Mouse (Mus musculus): ENCODE results near the gene Vash1. TPM values are rescaled to one million over a fixed set of nuclear protein-coding genes. Genes with fewer than 3 reads are reported as not detected.

The Vash1 gene
- polyA plus RNA-seq (2014; fragmentation: Illumina TruSeq; extraction: RNeasy Lipid Tissue Mini Kit (QIAGEN cat#74804)) = 0.34 TPM

DNA sequence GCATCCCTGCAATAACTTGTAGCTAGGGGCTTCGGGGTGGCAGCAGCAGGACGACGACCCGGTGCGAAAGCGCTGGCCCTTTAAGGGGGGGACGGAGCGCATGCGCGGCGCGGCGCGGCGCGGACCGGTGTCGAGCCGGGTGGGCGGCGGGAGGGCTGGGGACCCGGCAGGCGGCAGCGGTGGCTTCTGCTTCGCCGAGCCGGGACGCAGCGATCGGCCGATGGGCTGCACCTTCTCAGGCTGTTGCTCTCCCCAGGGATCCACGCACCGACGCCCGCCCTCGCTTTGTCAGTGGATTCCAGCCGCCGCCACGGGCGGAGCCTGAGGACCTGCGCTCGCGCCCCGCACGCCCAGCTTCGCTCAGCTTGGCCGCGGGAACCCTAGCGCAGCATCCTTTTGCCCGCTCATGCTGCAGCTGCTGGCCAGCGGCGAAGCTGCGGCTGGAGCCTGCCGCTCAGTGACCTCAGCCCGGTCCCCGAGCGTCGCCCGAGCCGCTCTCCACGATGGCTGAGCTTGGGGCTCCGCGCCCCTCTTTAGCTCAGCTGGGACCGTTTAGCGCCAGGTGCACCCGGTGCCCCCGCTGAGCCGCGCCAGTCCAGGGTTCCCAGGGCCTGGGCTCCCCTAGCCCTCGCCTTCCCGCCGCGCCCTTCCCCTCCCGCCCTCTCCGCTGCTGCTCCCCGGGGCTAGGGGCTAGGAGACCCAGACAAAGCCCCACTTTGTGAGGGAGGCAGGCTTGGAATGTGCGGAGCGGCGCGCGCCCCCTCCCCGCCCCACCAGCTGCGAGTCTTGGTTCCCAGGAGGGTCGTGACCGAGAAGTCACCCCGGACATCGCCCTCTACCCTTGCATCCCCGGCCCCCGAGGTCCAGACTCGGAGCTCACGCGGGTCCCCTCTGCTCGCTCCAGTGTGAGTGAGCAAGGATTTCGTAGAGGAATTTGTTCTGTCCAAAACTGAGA lies at the start of gene Vash1:
TSS of gene Vash1 (plus strand) at position 110 of the 955 bp plus-strand sequence.

DNA sequence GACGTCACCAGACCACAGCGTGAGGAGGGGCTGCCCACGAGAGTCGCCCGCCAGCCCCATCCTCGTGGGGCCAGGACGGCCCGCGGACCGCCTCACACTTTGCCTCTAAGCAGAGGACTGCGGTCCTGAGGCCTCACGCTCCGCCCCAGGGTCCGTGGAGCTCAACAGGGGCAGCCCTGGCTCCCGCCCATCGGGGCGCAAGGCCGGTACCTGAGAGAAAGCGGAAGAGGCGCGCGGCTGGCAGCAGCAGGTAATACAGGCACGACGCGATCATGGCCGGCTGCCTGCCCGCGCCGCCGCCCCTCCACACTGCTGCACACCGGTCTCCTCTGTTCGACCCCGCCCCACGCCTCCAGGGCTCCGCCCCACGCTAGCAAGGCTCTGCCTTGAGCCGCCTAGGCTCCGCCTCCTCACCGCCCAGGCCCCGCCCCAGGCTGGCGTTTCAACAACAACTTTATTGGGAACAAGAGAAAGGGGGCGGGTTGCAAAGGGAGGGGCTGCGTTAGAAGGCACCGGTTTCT lies 47.7 kb downstream of the Vash1 start, which contains the start of gene Angel1:
TSS of gene Angel1 (minus strand) at position 341 of the 521 bp plus-strand sequence.

DNA sequence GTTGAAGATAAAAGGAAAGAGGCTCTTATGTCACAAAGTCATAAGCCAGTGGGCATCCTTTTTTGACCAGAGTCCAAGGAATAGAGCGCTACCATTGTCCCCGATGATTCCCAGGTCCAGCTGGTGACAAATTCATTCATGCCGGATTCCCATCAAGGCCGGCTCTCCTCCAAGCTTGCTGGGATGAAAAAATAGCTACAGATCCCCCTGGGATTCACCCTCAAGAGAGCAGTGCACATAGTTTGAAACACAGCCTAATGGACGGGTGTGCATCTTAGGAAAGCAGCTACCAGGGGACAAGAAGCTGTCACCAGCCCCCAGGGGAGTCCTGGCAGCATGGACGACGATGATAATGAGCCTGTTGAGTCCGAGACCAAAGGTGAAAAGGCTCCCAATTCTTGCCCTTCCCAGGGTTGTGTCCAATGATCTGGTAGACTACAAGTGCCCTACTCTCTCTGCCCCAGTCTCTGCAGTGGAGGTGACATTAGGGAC lies 55.9 kb downstream of the Vash1 start, which contains the start of gene Lrrc74a:
TSS of gene Lrrc74a (plus strand) at position 51 of the 492 bp plus-strand sequence.

Other genes with a start within 250 kb of the Vash1 start
- 1.4 TPM for gene Angel1, start 47.8 kb downstream of the Vash1 start, polyA plus RNA-seq (2014; fragmentation: Illumina TruSeq; extraction: RNeasy Lipid Tissue Mini Kit (QIAGEN cat#74804))
- not detected for gene Lrrc74a, start 55.7 kb downstream of the Vash1 start, polyA plus RNA-seq (2014; fragmentation: Illumina TruSeq; extraction: RNeasy Lipid Tissue Mini Kit (QIAGEN cat#74804))
- 36.3 TPM for gene Irf2bpl, start 206.1 kb downstream of the Vash1 start, polyA plus RNA-seq (2014; fragmentation: Illumina TruSeq; extraction: RNeasy Lipid Tissue Mini Kit (QIAGEN cat#74804))